Mouse (Mus musculus) neural tube, embryonic 14.5 days (tissue): ENCODE data around the gene Mctp1. TPM values are rescaled to one million over a fixed set of nuclear protein-coding genes. Genes with fewer than 3 reads are reported as not detected.

Experiments
- ATAC-seq: fragments of 200-750 bp; cut with Nextera tagmentation; 2 replicates; pipeline ENCODE4 v1.8.0; 2017; ENCODE audit warnings: low read depth, mild to moderate bottlenecking, moderate TSS enrichment, moderate library complexity
- H3K27ac ChIP-seq: fragments of 300-500 bp; sonication (generic); 2 replicates; pipeline ENCODE4 v1.5.1; 2014; ENCODE audit warnings: low read depth, mild to moderate bottlenecking, control low read depth, low read length, moderate library complexity, mixed read lengths
- H3K27me3 ChIP-seq: fragments of 300-500 bp; sonication (generic); 2 replicates; pipeline ENCODE4 v1.6.1; 2014; ENCODE audit warnings: low read length; ENCODE audit not compliant: control insufficient read depth, insufficient read depth
- H3K36me3 ChIP-seq: fragments of 300-500 bp; sonication (generic); 2 replicates; pipeline ENCODE4 v1.6.1; 2014; ENCODE audit warnings: low read length, mixed read lengths; ENCODE audit not compliant: control insufficient read depth, insufficient read depth
- H3K4me1 ChIP-seq: fragments of 300-500 bp; sonication (generic); 2 replicates; pipeline ENCODE4 v1.6.1; 2014; ENCODE audit warnings: low read length; ENCODE audit not compliant: control insufficient read depth, insufficient read depth
- H3K4me2 ChIP-seq: fragments of 300-500 bp; sonication (generic); 2 replicates; pipeline ENCODE4 v1.6.1; 2014; ENCODE audit warnings: mild to moderate bottlenecking, low read depth, low read length, control low read depth
- H3K4me3 ChIP-seq: fragments of 300-500 bp; sonication (generic); 2 replicates; pipeline ENCODE4 v1.5.1; 2014; ENCODE audit warnings: low read depth, low read length, control low read depth, mixed read lengths
- H3K9ac ChIP-seq: fragments of 300-500 bp; sonication (generic); replicated peaks from 2 replicates; pipeline ENCODE4 v1.6.1; 2014; ENCODE audit warnings: low read depth, mild to moderate bottlenecking, control low read depth, low read length, mixed read lengths
- H3K9me3 ChIP-seq: fragments of 300-500 bp; sonication (generic); 2 replicates; pipeline ENCODE4 v1.6.1; 2016; ENCODE audit warnings: low read length; ENCODE audit not compliant: control insufficient read depth
- WGBS: fragments of 180-500 bp; shearing (Covaris S2); extraction: QIAGEN DNeasy Blood & Tissue Kit; methylation state at CpG from one replicate; pipeline ENCODE4 v1.1.7; 2014; 5-methylcytosine and 5-hydroxymethylcytosine counted together
- polyA plus RNA-seq: library from polyadenylated mRNA; unstranded; fragments of >200 nt; fragmentation: Nextera tagmentation; extraction: Ambion mirVana; gene quantifications from 2 replicates; pipeline ENCODE4 v1.2.1, GENCODE M21; 2014

Gene Mctp1
- polyA plus RNA-seq, 1 experiment from 2014 or later = 2.2 TPM

GRCm38 (mm10) chr13:76527326-76527725 is 143.0 kb downstream of the Mctp1 start:
- H3K27me3 ChIP-seq = no peaks in the 10 kb centered on the region
- H3K4me2 ChIP-seq = no peak overlapping the region
- no peaks in the 10 kb centered on the region for H3K36me3 ChIP-seq
- no peak for ATAC-seq
- no peaks in the 10 kb centered on the region for H3K4me1 ChIP-seq
- no peak overlapping the region for H3K27ac ChIP-seq
- H3K9ac ChIP-seq = no peak overlapping the region
- no peak overlapping the region for H3K4me3 ChIP-seq
- no peaks in the 10 kb centered on the region for H3K9me3 ChIP-seq

GRCm38 (mm10) chr13:76527751-76528150 is 143.4 kb downstream of the Mctp1 start:
- H3K4me3 ChIP-seq = no peak overlapping the region
- no peak overlapping the region for H3K9ac ChIP-seq
- no peak overlapping the region for H3K27ac ChIP-seq
- ATAC-seq = no peak
- no peaks in the 10 kb centered on the region for H3K4me1 ChIP-seq
- H3K9me3 ChIP-seq = no peaks in the 10 kb centered on the region
- no peaks in the 10 kb centered on the region for H3K27me3 ChIP-seq
- 58% methylated on average over 1 of the region's 1 CpGs for WGBS
- no peak overlapping the region for H3K4me2 ChIP-seq
- H3K36me3 ChIP-seq = no peaks in the 10 kb centered on the region

- no peak overlapping the region for H3K4me2 ChIP-seq
- 69% methylated on average over 2 of the region's 2 CpGs for WGBS
- H3K27ac ChIP-seq = no peak overlapping the region
These were observed 145.6 kb downstream of the Mctp1 start for GRCm38 (mm10) chr13:76529915-76530314.

GRCm38 (mm10) chr13:76530867-76531504 is 146.7 kb downstream of the Mctp1 start:
- 93% methylated on average over 3 of the region's 3 CpGs for WGBS

More at GRCm38 (mm10) chr13:76529915-76530314, 145.6 kb downstream of the Mctp1 start:
- H3K36me3 ChIP-seq = no peaks in the 10 kb centered on the region
- H3K27me3 ChIP-seq = no peaks in the 10 kb centered on the region
- H3K9ac ChIP-seq = no peak overlapping the region
- ATAC-seq = no peak
- no peaks in the 10 kb centered on the region for H3K9me3 ChIP-seq
- H3K4me3 ChIP-seq = no peak overlapping the region
- no peaks in the 10 kb centered on the region for H3K4me1 ChIP-seq

DNA sequence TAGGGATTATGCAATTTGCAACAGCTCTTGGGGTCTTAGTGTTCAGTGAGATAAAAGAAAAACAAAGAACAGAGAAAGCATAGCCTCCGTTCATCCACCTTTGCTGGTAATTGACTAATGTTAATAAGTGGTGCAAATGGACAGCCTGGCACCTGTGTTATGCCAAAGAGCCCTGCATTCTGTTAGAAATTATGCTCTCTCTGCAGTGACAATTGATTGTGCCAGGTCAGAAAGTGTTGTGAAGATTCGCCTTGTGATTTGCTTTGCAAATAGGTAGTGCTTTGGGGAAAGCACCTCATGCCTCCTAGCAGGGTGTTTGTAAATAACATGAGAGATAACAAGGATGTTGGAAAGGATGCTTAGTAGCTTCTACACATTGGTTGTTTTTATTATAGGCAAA is 163.5 kb downstream of the Mctp1 start:
- no peaks in the 10 kb centered on the region for H3K4me1 ChIP-seq
- H3K4me2 ChIP-seq = no peak overlapping the region
- no peak for ATAC-seq
- no peak overlapping the region for H3K27ac ChIP-seq
- no peaks in the 10 kb centered on the region for H3K9me3 ChIP-seq
- H3K27me3 ChIP-seq = no peaks in the 10 kb centered on the region
- H3K9ac ChIP-seq = no peak overlapping the region
- H3K4me3 ChIP-seq = no peak overlapping the region
- WGBS = 75% methylated on average over 2 of the region's 2 CpGs
- no peaks in the 10 kb centered on the region for H3K36me3 ChIP-seq

More at GRCm38 (mm10) chr13:76530867-76531504, 146.7 kb downstream of the Mctp1 start:
- Histone ChIP-seq H3K9me3 (no peaks in the 10 kb centered on the region), H3K4me2 (no peak overlapping the region), H3K4me3 (no peak overlapping the region), H3K4me1 (no peaks in the 10 kb centered on the region), H3K9ac (no peak overlapping the region), H3K27me3 (no peaks in the 10 kb centered on the region), H3K27ac (no peak overlapping the region), H3K36me3 (no peaks in the 10 kb centered on the region)
- ATAC-seq = no peak

DNA sequence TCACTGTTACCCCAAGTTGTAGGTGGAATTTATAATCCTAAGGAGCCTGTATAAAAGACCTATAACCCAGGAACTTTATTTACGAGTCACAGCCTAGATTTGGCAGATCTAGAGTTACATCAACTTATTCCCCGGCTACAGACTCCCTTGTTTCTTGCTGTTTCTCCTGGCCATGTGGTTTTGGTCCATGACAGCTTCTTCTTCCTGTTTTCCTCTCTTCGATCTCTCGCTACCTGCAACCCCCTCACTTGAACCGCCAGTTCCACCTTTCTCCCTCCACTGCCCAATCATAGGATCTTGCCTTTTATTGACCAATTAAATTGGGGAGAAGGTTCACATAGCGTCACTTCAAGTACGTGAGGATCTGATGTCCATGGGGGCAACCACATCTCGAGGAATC is 176.6 kb downstream of the Mctp1 start:
- Histone ChIP-seq H3K9ac (no peak overlapping the region), H3K9me3 (no peaks in the 10 kb centered on the region), H3K4me3 (no peak overlapping the region), H3K27me3 (no peaks in the 10 kb centered on the region), H3K36me3 (no peaks in the 10 kb centered on the region), H3K4me1 (no peaks in the 10 kb centered on the region), H3K4me2 (no peak overlapping the region), H3K27ac (no peak overlapping the region)
- no peak for ATAC-seq
- 92% methylated on average over 8 of the region's 8 CpGs for WGBS

DNA sequence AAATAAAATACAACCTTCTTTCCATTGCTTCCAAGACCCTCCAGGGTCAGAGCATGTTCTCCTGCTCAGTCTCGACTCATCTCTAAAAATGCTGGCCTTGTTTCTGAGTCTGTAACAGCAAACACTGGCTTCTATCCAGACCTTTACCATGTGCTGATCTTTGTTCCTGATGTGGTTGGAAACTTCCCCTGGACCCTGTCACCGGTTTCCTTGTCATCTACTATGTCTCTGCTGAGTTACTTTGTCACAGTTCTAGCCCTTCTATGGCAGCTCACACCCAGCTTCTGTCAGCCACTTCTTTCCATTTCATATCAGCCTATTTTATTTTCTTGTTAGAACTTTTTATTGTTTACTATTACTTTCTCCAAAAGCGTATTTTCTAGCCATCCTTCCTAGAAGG is 177.3 kb downstream of the Mctp1 start:
- H3K9ac ChIP-seq = no peak overlapping the region
- no peak overlapping the region for H3K4me3 ChIP-seq
- no peaks in the 10 kb centered on the region for H3K27me3 ChIP-seq
- H3K9me3 ChIP-seq = no peaks in the 10 kb centered on the region
- no peak overlapping the region for H3K27ac ChIP-seq
- WGBS = 88% methylated on average over 3 of the region's 3 CpGs
- H3K4me1 ChIP-seq = no peaks in the 10 kb centered on the region
- ATAC-seq = no peak
- no peak overlapping the region for H3K4me2 ChIP-seq
- H3K36me3 ChIP-seq = no peaks in the 10 kb centered on the region

DNA sequence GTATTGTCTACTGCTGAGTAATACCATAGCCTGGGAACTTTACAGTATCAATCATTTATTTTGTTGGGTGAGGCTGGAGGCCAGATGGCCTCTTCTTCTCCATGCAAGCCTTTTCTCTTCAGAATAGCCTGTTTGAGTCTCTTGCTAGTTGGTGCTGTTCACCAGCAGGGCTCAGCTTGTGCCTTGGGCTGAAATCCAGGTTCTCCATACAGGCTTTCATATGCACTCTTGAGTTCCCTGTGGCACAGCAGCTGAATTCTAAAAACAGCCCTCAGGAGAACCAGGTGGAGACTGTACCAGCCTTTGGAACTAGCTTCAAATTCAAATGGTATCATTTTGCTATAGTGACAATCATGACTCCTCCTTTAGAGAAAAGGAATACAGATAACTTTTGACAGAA is 179.7 kb downstream of the Mctp1 start:
- no peaks in the 10 kb centered on the region for H3K36me3 ChIP-seq
- ATAC-seq = no peak
- H3K4me1 ChIP-seq = no peaks in the 10 kb centered on the region

DNA sequence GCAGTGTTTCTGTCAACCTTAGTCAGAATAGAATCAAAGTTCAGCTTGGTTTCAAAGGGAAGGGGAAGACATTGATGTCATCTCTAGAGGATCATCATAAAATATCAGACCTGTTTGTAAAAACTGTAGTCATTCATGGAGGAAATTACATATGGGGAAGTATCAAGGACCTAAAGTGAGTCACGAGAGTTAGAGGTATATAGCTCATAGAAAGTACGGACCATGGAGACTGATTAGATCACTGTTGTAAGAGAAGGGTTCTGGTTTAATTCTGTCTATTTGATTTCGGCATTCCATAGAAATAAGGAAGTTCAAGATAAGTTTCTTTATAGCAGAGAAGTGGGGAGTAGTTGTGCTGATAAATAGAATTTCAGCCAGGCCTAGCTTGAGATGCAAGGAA is 181.7 kb downstream of the Mctp1 start:
- H3K4me1 ChIP-seq = no peaks in the 10 kb centered on the region
- H3K4me3 ChIP-seq = no peak overlapping the region
- no peaks in the 10 kb centered on the region for H3K27me3 ChIP-seq
- no peak overlapping the region for H3K4me2 ChIP-seq
- no peaks in the 10 kb centered on the region for H3K36me3 ChIP-seq
- 96% methylated on average over 3 of the region's 3 CpGs for WGBS
- H3K9ac ChIP-seq = no peak overlapping the region
- no peak overlapping the region for H3K27ac ChIP-seq
- H3K9me3 ChIP-seq = no peaks in the 10 kb centered on the region
- ATAC-seq = no peak

More for the DNA sequence above, 179.7 kb downstream of the Mctp1 start:
- Histone ChIP-seq H3K4me3 (no peak overlapping the region), H3K9me3 (no peaks in the 10 kb centered on the region), H3K4me2 (no peak overlapping the region), H3K27ac (no peak overlapping the region), H3K9ac (no peak overlapping the region), H3K27me3 (no peaks in the 10 kb centered on the region)
